Mouse (Mus musculus) frontal cortex, postnatal 36 days (tissue): Measurements from ENCODE around the gene Ubr3.

ENCODE experiments used
- DNase-seq, 2 experiments: peaks; one replicate each; pipeline ENCODE4 v3.0.0; 2022; ENCODE audit warnings: low spot score in 2 of 2

Gene Ubr3

DNA sequence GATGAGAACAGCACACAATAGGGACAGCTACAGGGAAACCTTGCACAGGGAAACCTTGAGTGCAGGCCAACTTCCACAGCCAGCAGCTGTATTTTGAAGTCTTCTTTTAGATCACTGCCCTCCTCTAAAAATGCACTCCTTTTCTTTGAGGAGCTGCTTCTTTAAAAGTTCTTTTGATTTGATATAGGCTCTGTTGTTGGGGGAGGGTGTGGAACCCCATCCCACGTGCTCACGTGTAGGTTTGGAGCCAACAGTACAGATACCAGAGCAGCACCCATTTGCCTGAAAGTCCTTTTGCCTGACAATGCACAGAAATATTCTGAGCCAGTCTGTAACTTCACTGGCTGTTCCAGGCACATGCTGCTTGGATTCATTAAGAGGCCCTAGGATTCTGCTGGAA lies 134.4 kb downstream of the Ubr3 start:
- no peak for DNase-seq

DNA sequence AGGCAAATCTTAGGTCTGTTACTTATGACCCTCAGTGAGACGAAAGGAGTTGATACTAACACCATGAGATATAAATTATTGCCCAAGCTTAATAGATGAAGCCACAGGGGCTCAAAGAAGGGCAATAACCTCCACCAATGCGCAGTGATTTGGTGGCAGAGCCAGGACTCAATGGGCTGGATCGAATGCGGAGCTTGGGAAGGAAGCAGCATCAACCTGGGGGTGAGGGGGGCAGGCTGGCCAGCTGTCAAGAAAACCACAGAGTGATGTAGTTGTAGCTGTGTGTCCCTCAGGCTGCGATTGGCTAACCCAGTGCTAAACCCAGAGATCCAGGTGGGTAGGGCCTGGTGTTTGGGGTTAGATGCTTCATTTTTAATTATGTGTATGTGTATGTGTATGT lies 137.8 kb downstream of the Ubr3 start:
- DNase-seq = no peak

DNA sequence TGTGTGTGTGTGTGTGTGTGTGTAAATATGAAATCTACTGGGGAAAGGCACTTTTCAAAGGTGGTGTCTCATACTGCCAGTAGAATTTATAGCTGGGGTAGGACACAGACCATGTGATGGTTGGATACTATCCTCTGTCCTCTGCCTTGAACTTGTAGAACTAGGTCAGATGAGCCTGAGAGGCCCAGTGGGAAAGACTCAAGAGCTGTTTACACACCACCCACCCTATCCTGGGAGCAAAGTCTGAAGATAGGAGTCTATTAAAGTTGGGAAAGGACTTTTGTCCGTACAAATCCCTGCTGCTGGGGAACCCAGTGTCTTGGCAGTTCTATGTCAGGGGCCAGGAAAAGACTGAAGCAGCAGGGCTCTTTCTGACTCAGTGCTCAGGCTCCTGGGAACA lies 138.3 kb downstream of the Ubr3 start:
- DNase-seq = no peak

- DNase-seq = no peak
Measured at GRCm38 (mm10) chr2:70037221-70037620, 140.2 kb downstream of the Ubr3 start.

DNA sequence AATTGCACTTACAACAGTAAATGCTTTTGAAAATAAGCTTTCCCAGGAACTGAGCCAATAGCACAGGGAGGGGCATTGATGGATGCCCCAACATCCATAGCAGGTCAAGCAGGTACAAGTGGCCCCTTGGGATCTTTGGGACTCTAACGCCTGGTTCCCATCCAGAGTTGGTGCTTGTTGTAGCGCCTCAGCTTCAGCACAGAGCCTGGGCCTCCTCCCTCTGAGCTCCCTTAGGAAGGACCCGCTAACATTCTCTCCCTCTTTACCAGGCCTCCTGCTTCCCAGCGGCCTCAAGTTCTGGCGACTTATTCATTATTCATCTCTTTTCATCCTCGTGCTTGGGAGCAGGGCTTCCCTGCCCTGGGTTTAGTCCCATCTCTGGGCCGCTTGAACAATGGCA lies 141.7 kb downstream of the Ubr3 start, which contains the start of gene Myo3b:
Gene Myo3b (plus strand): TSS at position 375 of the 400 bp plus-strand sequence.
- no peak for DNase-seq

- no peak for DNase-seq
Measured at GRCm38 (mm10) chr2:70044466-70044865, 147.4 kb downstream of the Ubr3 start.

GRCm38 (mm10) chr2:70047868-70048267 lies 150.8 kb downstream of the Ubr3 start:
- DNase-seq = no peak

- no peak for DNase-seq
Measured at GRCm38 (mm10) chr2:70053803-70054202, 156.8 kb downstream of the Ubr3 start.

DNA sequence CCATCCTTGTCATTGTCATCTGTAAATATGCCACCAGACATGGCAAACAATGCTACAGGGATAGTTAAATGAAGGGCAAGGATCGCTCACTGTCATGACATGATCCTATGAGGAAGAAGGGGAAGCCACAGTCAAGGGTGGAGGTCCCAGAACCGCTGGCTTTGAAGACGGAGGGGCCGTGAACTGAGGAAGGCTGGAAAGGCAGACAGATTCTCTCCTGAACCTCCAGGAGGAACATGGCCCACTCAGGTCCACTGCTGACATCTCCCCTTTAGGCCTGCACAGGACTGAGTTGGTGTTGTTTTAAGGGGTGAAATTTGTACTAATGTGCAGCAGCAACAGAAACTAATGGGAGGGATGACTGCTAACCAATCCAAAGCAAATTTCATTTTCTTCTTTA lies 161.2 kb downstream of the Ubr3 start:
- no peak for DNase-seq

GRCm38 (mm10) chr2:70060359-70061345 lies 163.6 kb downstream of the Ubr3 start:
- peak; percentile 38 to 52 for DNase-seq

DNA sequence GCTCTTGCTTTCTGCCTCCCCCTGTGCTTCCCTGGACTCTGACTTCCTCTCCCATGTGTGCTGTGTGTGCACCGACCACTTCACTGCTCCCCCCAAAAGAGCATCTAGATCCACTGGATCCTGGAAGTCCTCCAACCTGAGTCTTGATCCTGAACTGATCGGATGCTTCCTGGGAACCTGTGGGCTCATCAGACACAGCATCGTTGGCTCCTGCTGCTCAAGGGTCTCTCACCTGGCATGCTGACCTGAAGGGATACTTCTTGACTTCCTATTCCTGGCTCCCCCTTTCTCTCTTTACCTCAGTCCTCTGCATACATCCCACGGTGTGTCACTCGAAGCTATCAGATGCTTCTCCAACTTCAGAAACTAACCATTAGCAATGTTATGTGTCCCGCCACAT lies 168.1 kb downstream of the Ubr3 start:
- no peak for DNase-seq

DNA sequence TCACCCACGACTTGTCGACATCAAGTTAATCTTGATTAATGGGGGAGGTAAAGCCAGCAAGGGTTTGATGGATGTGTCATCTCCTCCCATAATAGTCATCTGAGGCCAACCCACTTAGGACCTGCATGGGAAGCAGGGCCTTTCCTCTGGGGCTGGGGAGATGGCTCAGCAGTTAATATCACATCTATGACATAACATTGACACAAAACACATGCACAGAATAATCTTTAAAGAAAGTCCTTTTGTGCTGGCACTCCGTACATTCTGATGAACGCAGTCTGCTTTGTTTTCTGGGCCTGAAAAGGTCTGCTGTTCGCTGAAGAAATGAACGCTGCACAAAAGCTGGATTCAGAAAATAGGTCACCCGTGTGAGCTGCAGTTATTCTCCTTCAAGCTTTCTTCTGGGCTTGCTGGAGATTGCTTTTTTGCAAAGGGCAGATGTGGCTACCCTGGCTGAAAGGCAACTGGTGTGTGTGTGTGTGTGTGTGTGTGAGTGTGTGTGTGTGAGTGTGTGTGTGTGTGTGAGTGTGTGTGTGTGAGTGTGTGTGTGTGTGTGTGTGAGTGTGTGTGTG lies 168.8 kb downstream of the Ubr3 start:
- DNase-seq = no peak

GRCm38 (mm10) chr2:70066338-70067022 lies 169.4 kb downstream of the Ubr3 start:
- no peak for DNase-seq

DNA sequence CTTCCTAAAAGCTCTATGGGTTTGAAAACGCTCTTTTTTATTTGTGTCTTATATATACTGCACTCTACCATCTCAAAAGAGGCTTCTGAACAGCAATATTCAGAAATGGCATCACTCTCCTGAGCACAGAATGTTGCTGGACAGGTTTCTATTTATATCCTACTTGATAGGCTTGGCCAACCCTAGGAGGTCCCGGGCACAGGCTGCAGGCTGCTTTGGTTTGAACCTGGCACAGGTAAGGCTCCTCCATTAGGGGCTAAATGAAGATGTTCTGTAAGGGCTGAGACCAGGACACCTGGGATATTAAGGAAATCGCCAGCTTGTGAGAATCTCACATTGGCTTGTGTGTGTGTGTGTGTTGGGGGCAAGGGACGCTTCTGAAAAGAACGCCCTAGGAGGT lies 172.8 kb downstream of the Ubr3 start:
- no peak for DNase-seq
